Mouse (Mus musculus): ENCODE measurements around the gene Btbd35f2.
"Not testable (repeated sequence)": the region's sequence is repeated elsewhere in the genome, so short reads cannot be mapped to it uniquely, and the experiment has no call there.

Btbd35f2 gene

GRCm38 (mm10) chrX:32278094-32278493, at the start of gene Btbd35f2:
Btbd35f2 (plus strand) TSS chrX:32278394.
- not testable (repeated sequence) for DNase-seq (ENCODE audit: low spot score in 2 of 2)
